Mouse (Mus musculus): ENCODE measurements around the gene Naa20.

DNA sequence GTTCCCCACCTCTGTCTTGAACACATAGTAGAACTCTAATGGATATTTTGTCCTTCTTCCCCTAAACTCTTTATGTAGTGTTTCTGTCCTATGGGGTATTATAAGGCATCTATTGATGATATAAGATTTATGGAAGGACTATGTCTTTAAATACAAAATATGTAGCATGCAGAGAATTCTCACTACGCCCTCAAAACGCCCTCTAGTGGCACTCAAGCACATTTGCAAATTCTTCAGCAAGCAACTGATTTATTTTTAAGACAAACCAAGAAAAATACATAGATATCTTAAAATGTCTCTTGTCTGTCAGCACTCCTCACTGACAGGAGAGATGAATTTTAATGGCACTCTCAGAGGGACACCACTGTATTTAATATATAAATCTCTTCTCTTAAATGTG is 19.5 kb upstream of the Naa20 start:
- no peak for TF ChIP-seq CTCF (IDR thresholded peaks at IDR 0.05; ENCODE audit: borderline replicate concordance, insufficient read depth, low read length)
- TF ChIP-seq POLR2A (IDR thresholded peaks at IDR 0.05; ENCODE audit: low read depth, low read length) = no peak

Measured in embryonic fibroblast, embryonic 13.5 days (primary cell).